Mouse (Mus musculus) adrenal gland, postnatal 4 days (tissue): Measurements from ENCODE around the gene Gm28870. TPM values are rescaled to one million over a fixed set of nuclear protein-coding genes. Genes with fewer than 3 reads are reported as not detected.
"Not testable (repeated sequence)": the region's sequence is repeated elsewhere in the genome, so short reads cannot be mapped to it uniquely, and the experiment has no call there.

Source experiments
- DNase-seq, 2 experiments: peaks; one replicate each; pipeline ENCODE4 v3.0.0; 2021 to 2022; ENCODE audit warnings: low spot score in 2 of 2, mixed read lengths in 2 of 2
- long read RNA-seq, 2 experiments: library from polyadenylated mRNA; stranded (forward); transcript quantifications; one replicate each; pipeline ENCODE4 v2.0.0; 2021
- total RNA-seq, 2 experiments: library from RNA; stranded (reverse); gene quantifications; 2 replicates each; pipeline ENCODE4 v1.2.3; 2021

Gm28870 gene
- total RNA-seq = not detected
- long read RNA-seq, experiment 1 = 0 reads
- long read RNA-seq, experiment 2 = 0 reads

DNA sequence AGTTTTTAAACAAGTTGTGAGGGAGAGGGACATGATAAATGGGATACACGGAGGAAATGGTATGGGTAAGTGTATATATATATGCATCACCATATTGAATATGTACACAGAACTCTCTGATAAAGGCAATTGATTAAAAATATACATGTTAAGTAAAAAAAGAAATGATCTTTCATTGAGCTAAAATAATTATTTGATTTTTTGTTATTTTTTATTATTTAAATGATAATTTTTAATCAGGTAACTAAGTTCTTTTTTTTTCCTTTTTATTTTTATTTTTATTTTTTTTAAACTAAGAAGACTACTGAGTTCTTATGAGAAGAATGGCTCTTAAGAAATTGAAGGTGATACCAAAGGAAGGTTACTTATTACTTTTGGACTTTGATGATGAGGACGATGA, at the start of gene Gm28870:
Gm28870 (plus strand) TSS at position 301 of the 400 bp plus-strand sequence.
- not testable (repeated sequence) for DNase-seq
